Mouse (Mus musculus): ENCODE results near the gene Padi6.

Padi6 gene

GRCm38 (mm10) chr4:140753366-140753765, 10.9 kb upstream of the Padi6 start:
- DNase-seq (ENCODE audit: inconsistent age in 2 of 2, low spot score in 1 of 2) = peak in 1 of 2 experiments; percentile 38

- no peak for DNase-seq (ENCODE audit: inconsistent age in 2 of 2, low spot score in 1 of 2)
These were observed 7.9 kb upstream of the Padi6 start for GRCm38 (mm10) chr4:140750328-140750727.

- no peak for DNase-seq (ENCODE audit: inconsistent age in 2 of 2, low spot score in 1 of 2)
These were observed 5.5 kb upstream of the Padi6 start for GRCm38 (mm10) chr4:140747978-140748377.

GRCm38 (mm10) chr4:140744654-140745053, 2.2 kb upstream of the Padi6 start:
- peak; percentile 46 to 80 for DNase-seq (ENCODE audit: inconsistent age in 2 of 2, low spot score in 1 of 2)

- DNase-seq (ENCODE audit: inconsistent age in 2 of 2, low spot score in 1 of 2) = no peak
These were observed 643 bp upstream of the Padi6 start for GRCm38 (mm10) chr4:140743086-140743485.

GRCm38 (mm10) chr4:140741401-140741800, 1.0 kb downstream of the Padi6 start:
- no peak for DNase-seq (ENCODE audit: inconsistent age in 2 of 2, low spot score in 1 of 2)

- DNase-seq (ENCODE audit: inconsistent age in 2 of 2, low spot score in 1 of 2) = no peak
These were observed 1.8 kb downstream of the Padi6 start for GRCm38 (mm10) chr4:140740655-140741054.

- DNase-seq (ENCODE audit: inconsistent age in 2 of 2, low spot score in 1 of 2) = no peak
These were observed 9.6 kb downstream of the Padi6 start for GRCm38 (mm10) chr4:140732871-140733270.

- no peak for DNase-seq (ENCODE audit: inconsistent age in 2 of 2, low spot score in 1 of 2)
These were observed 10.8 kb downstream of the Padi6 start for GRCm38 (mm10) chr4:140731654-140732053.

GRCm38 (mm10) chr4:140726907-140727306, 15.5 kb downstream of the Padi6 start:
- DNase-seq (ENCODE audit: inconsistent age in 2 of 2, low spot score in 1 of 2) = no peak

GRCm38 (mm10) chr4:140724739-140725138, 17.7 kb downstream of the Padi6 start:
- DNase-seq (ENCODE audit: inconsistent age in 2 of 2, low spot score in 1 of 2) = no peak

- DNase-seq (ENCODE audit: inconsistent age in 2 of 2, low spot score in 1 of 2) = peak in 1 of 2 experiments; percentile 51
These were observed 18.6 kb downstream of the Padi6 start for GRCm38 (mm10) chr4:140723801-140724200.

GRCm38 (mm10) chr4:140723192-140723591, 19.3 kb downstream of the Padi6 start:
- peak in 1 of 2 experiments; percentile 18 for DNase-seq (ENCODE audit: inconsistent age in 2 of 2, low spot score in 1 of 2)

- DNase-seq (ENCODE audit: inconsistent age in 2 of 2, low spot score in 1 of 2) = no peak
These were observed 19.7 kb downstream of the Padi6 start for GRCm38 (mm10) chr4:140722710-140723109.

GRCm38 (mm10) chr4:140721968-140722490, 20.4 kb downstream of the Padi6 start:
- no peak for DNase-seq (ENCODE audit: inconsistent age in 2 of 2, low spot score in 1 of 2)

GRCm38 (mm10) chr4:140720091-140720490, 22.4 kb downstream of the Padi6 start:
- peak; percentile 75 to 84 for DNase-seq (ENCODE audit: inconsistent age in 2 of 2, low spot score in 1 of 2)

- peak; percentile 48 to 70 for DNase-seq (ENCODE audit: inconsistent age in 2 of 2, low spot score in 1 of 2)
These were observed 24.0 kb downstream of the Padi6 start for GRCm38 (mm10) chr4:140718436-140718835.

- DNase-seq (ENCODE audit: inconsistent age in 2 of 2, low spot score in 1 of 2) = no peak
These were observed 25.4 kb downstream of the Padi6 start for GRCm38 (mm10) chr4:140716994-140717393.

GRCm38 (mm10) chr4:140714586-140714985, 27.9 kb downstream of the Padi6 start:
- DNase-seq (ENCODE audit: inconsistent age in 2 of 2, low spot score in 1 of 2) = no peak

- peak; percentile 91 to 96 for DNase-seq (ENCODE audit: inconsistent age in 2 of 2, low spot score in 1 of 2)
These were observed 28.7 kb downstream of the Padi6 start for GRCm38 (mm10) chr4:140713480-140714365.

- DNase-seq (ENCODE audit: inconsistent age in 2 of 2, low spot score in 1 of 2) = no peak
These were observed 31.1 kb downstream of the Padi6 start for GRCm38 (mm10) chr4:140711360-140711759.

GRCm38 (mm10) chr4:140710781-140711180, 31.7 kb downstream of the Padi6 start:
- DNase-seq (ENCODE audit: inconsistent age in 2 of 2, low spot score in 1 of 2) = no peak
